Mouse (Mus musculus): ENCODE measurements around the gene Cux1.

- no peak for TF ChIP-seq GATA1 (IDR thresholded peaks at IDR 0.05; ENCODE audit: borderline replicate concordance, low read length)
- TF ChIP-seq FLI1 (IDR thresholded peaks at IDR 0.05; ENCODE audit: low read length): no peak
These were observed 187.9 kb downstream of the Cux1 start for GRCm38 (mm10) chr5:136379405-136379804.
